Mouse (Mus musculus): ENCODE results near the gene Upp1. TPM values are rescaled to one million over a fixed set of nuclear protein-coding genes. Genes with fewer than 3 reads are reported as not detected.
"Not testable (repeated sequence)": the region's sequence is repeated elsewhere in the genome, so short reads cannot be mapped to it uniquely, and the experiment has no call there.

Gene Upp1
- total and polyA plus RNA-seq, 2 experiments = 3.2 to 5.1 TPM

GRCm38 (mm10) chr11:9146115-9146514, 28.2 kb downstream of the Upp1 start:
- no peak overlapping the region for H3K27ac ChIP-seq (replicated peaks; ENCODE audit: insufficient read depth, low read depth, low read length)
- no peaks in the 10 kb centered on the region for H3K27me3 ChIP-seq (ENCODE audit: control insufficient read depth, insufficient read depth, low read length)
- no peak overlapping the region for H3K9ac ChIP-seq (ENCODE audit: low read depth, low read length)
- no peak for DNase-seq (ENCODE audit: extremely low read depth, low read depth, low spot score)
- WGBS = 90% methylated on average over 4 of the region's 4 CpGs
- TF ChIP-seq POLR2A (IDR thresholded peaks at IDR 0.05; ENCODE audit: extremely low read depth, insufficient read depth, low read length) (no peak), CTCF (IDR thresholded peaks at IDR 0.05; ENCODE audit: low read depth, low read length) (no peak)
- H3K4me1 ChIP-seq (ENCODE audit: control insufficient read depth, insufficient read depth, low read length) = no peaks in the 10 kb centered on the region
- H3K4me3 ChIP-seq (ENCODE audit: insufficient read depth, low read depth, low read length) = no peak overlapping the region
- no peaks in the 10 kb centered on the region for H3K79me2 ChIP-seq (ENCODE audit: control insufficient read depth, insufficient read depth, low read length)
- H3K36me3 ChIP-seq (ENCODE audit: control insufficient read depth, insufficient read depth, low read length) = no peaks in the 10 kb centered on the region

GRCm38 (mm10) chr11:9146683-9147082, 28.8 kb downstream of the Upp1 start:
- WGBS = 83% methylated on average over 1 of the region's 1 CpGs
- Histone ChIP-seq H3K4me1 (ENCODE audit: control insufficient read depth, insufficient read depth, low read length) (no peaks in the 10 kb centered on the region), H3K36me3 (ENCODE audit: control insufficient read depth, insufficient read depth, low read length) (no peaks in the 10 kb centered on the region), H3K4me3 (ENCODE audit: insufficient read depth, low read depth, low read length) (no peak overlapping the region), H3K9ac (ENCODE audit: low read depth, low read length) (no peak overlapping the region), H3K27ac (replicated peaks; ENCODE audit: insufficient read depth, low read depth, low read length) (no peak overlapping the region), H3K79me2 (ENCODE audit: control insufficient read depth, insufficient read depth, low read length) (no peaks in the 10 kb centered on the region), H3K27me3 (ENCODE audit: control insufficient read depth, insufficient read depth, low read length) (no peaks in the 10 kb centered on the region)
- TF ChIP-seq CTCF (IDR thresholded peaks at IDR 0.05; ENCODE audit: low read depth, low read length) (no peak), POLR2A (IDR thresholded peaks at IDR 0.05; ENCODE audit: extremely low read depth, insufficient read depth, low read length) (no peak)
- DNase-seq (ENCODE audit: extremely low read depth, low read depth, low spot score) = no peak

GRCm38 (mm10) chr11:9148206-9148605, 30.3 kb downstream of the Upp1 start:
- no peak for TF ChIP-seq POLR2A (IDR thresholded peaks at IDR 0.05; ENCODE audit: extremely low read depth, insufficient read depth, low read length)
- TF ChIP-seq CTCF (IDR thresholded peaks at IDR 0.05; ENCODE audit: low read depth, low read length) = no peak
- Histone ChIP-seq H3K4me1 (ENCODE audit: control insufficient read depth, insufficient read depth, low read length) (no peaks in the 10 kb centered on the region), H3K9ac (ENCODE audit: low read depth, low read length) (no peak overlapping the region), H3K36me3 (ENCODE audit: control insufficient read depth, insufficient read depth, low read length) (no peaks in the 10 kb centered on the region), H3K4me3 (ENCODE audit: insufficient read depth, low read depth, low read length) (no peak overlapping the region), H3K27me3 (ENCODE audit: control insufficient read depth, insufficient read depth, low read length) (no peaks in the 10 kb centered on the region), H3K79me2 (ENCODE audit: control insufficient read depth, insufficient read depth, low read length) (no peaks in the 10 kb centered on the region), H3K27ac (replicated peaks; ENCODE audit: insufficient read depth, low read depth, low read length) (no peak overlapping the region)
- no peak for DNase-seq (ENCODE audit: extremely low read depth, low read depth, low spot score)
- 63% methylated on average over 2 of the region's 2 CpGs for WGBS

GRCm38 (mm10) chr11:9150403-9150802, 32.5 kb downstream of the Upp1 start:
- H3K79me2 ChIP-seq (ENCODE audit: control insufficient read depth, insufficient read depth, low read length); H3K9ac ChIP-seq (ENCODE audit: low read depth, low read length); H3K27me3 ChIP-seq (ENCODE audit: control insufficient read depth, insufficient read depth, low read length); H3K4me1 ChIP-seq (ENCODE audit: control insufficient read depth, insufficient read depth, low read length); H3K4me3 ChIP-seq (ENCODE audit: insufficient read depth, low read depth, low read length); DNase-seq (ENCODE audit: extremely low read depth, low read depth, low spot score); H3K27ac ChIP-seq (replicated peaks; ENCODE audit: insufficient read depth, low read depth, low read length); H3K36me3 ChIP-seq (ENCODE audit: control insufficient read depth, insufficient read depth, low read length): not testable (repeated sequence)
- 82% methylated on average over 25 of the region's 25 CpGs for WGBS

- TF ChIP-seq CTCF (IDR thresholded peaks at IDR 0.05; ENCODE audit: low read depth, low read length) = no peak
- no peak for TF ChIP-seq POLR2A (IDR thresholded peaks at IDR 0.05; ENCODE audit: extremely low read depth, insufficient read depth, low read length)
- H3K36me3 ChIP-seq (ENCODE audit: control insufficient read depth, insufficient read depth, low read length) = no peaks in the 10 kb centered on the region
- H3K27ac ChIP-seq (replicated peaks; ENCODE audit: insufficient read depth, low read depth, low read length) = no peak overlapping the region
- H3K4me1 ChIP-seq (ENCODE audit: control insufficient read depth, insufficient read depth, low read length) = no peaks in the 10 kb centered on the region
- WGBS = 51% methylated on average over 3 of the region's 3 CpGs
- no peak for DNase-seq (ENCODE audit: extremely low read depth, low read depth, low spot score)
- H3K79me2 ChIP-seq (ENCODE audit: control insufficient read depth, insufficient read depth, low read length) = no peaks in the 10 kb centered on the region
- no peak overlapping the region for H3K4me3 ChIP-seq (ENCODE audit: insufficient read depth, low read depth, low read length)
- H3K9ac ChIP-seq (ENCODE audit: low read depth, low read length) = no peak overlapping the region
- H3K27me3 ChIP-seq (ENCODE audit: control insufficient read depth, insufficient read depth, low read length) = 0 out of 2 replicates have a peak, but pooled peaks cover 2% of the 10 kb centered on the region
Observed at GRCm38 (mm10) chr11:9159953-9160352, 42.0 kb downstream of the Upp1 start.

- no peak overlapping the region for H3K27ac ChIP-seq (replicated peaks; ENCODE audit: insufficient read depth, low read depth, low read length)
- H3K4me3 ChIP-seq (ENCODE audit: insufficient read depth, low read depth, low read length) = no peak overlapping the region
- no peaks in the 10 kb centered on the region for H3K4me1 ChIP-seq (ENCODE audit: control insufficient read depth, insufficient read depth, low read length)
- no peaks in the 10 kb centered on the region for H3K36me3 ChIP-seq (ENCODE audit: control insufficient read depth, insufficient read depth, low read length)
- no peak for DNase-seq (ENCODE audit: extremely low read depth, low read depth, low spot score)
- H3K27me3 ChIP-seq (ENCODE audit: control insufficient read depth, insufficient read depth, low read length) = 0 out of 2 replicates have a peak, but pooled peaks cover 2% of the 10 kb centered on the region
- no peaks in the 10 kb centered on the region for H3K79me2 ChIP-seq (ENCODE audit: control insufficient read depth, insufficient read depth, low read length)
- 91% methylated on average over 2 of the region's 2 CpGs for WGBS
- TF ChIP-seq POLR2A (IDR thresholded peaks at IDR 0.05; ENCODE audit: extremely low read depth, insufficient read depth, low read length) = no peak
- H3K9ac ChIP-seq (ENCODE audit: low read depth, low read length) = no peak overlapping the region
Observed at GRCm38 (mm10) chr11:9167331-9167730, 49.4 kb downstream of the Upp1 start.
